In the genomic region with DNA sequence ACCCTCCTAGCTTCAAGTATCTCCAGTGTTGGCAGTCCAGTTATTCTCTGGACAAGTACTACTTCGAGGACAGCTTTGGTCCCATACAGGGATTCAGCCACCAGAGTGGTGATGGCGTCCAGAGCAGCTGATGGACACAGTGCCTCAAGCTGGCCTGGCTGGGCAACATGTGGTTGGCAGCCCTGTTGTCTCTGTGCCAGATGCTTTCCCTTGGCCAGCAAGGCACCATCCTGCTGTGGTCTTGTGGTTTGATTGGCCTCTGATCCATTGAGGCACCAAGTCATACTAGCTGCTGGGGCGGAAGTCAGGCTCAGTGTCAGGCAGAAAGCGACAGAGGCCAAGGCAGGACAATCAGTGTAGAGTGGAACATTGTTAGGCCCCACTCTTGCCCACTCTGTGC, we compare ENCODE assay signal across 9 mouse cellular contexts. TPM values are rescaled to one million over a fixed set of nuclear protein-coding genes. Genes with fewer than 3 reads are reported as not detected.
A peak's percentile ranks its signal among the peaks of the same experiment; 100 is the strongest.
DNase-seq lines count a peak whose midpoint lies in the region; ATAC-seq and TF ChIP-seq lines count a peak whose summit lies in the region.
"Had no signal": no experiment of that assay in that cellular context is flagged by ENCODE, and none has a peak within 500 bp of the region (broad histone marks: within the 10 kb centered on the region; RNA-seq: fewer than 3 reads in every experiment).

No protein-coding gene starts in this region.

- H3K36me3 ChIP-seq in kidney, embryonic 16.5 days (ENCODE audit: insufficient read depth, low read length), result no peaks in the 10 kb centered on the region
- no peaks in the 10 kb centered on the region for H3K36me3 ChIP-seq in embryonic facial prominence, embryonic 11.5 days (replicated peaks; ENCODE audit: control insufficient read depth, insufficient read depth, low read depth, low read length)
- peaks cover 4% of the 10 kb centered on the region for H3K36me3 ChIP-seq in myocyte (ENCODE audit: control insufficient read depth, insufficient read depth)
- no peaks in the 10 kb centered on the region for H3K36me3 ChIP-seq in thymus, adult 2 months (ENCODE audit: control insufficient read depth, insufficient read depth, low read length)

- no peaks in the 10 kb centered on the region for H3K9me3 ChIP-seq in kidney, embryonic 16.5 days (ENCODE audit: low read length)
- H3K9me3 ChIP-seq in embryonic facial prominence, embryonic 11.5 days (replicated peaks; ENCODE audit: control insufficient read depth, low read length), result no peaks in the 10 kb centered on the region

- H3K4me1 ChIP-seq in kidney, embryonic 16.5 days (ENCODE audit: insufficient read depth, low read length), result peaks cover 45% of the 10 kb centered on the region
- peaks cover 19% of the 10 kb centered on the region for H3K4me1 ChIP-seq in embryonic facial prominence, embryonic 11.5 days (ENCODE audit: control insufficient read depth, insufficient read depth, low read length)
- peaks cover 21% of the 10 kb centered on the region for H3K4me1 ChIP-seq in thymus, adult 2 months (replicated peaks; ENCODE audit: control insufficient read depth, insufficient read depth, low read length)

- 87% methylated on average over 4 of the region's 4 CpGs for WGBS in kidney, embryonic 16.5 days
- 79% methylated on average over 4 of the region's 4 CpGs for WGBS in embryonic facial prominence, embryonic 11.5 days
- 83% methylated on average over 4 of the region's 4 CpGs for WGBS in thymus, adult 2 months

- no peak overlapping the region for H3K4me2 ChIP-seq in kidney, embryonic 16.5 days (replicated peaks; ENCODE audit: low read depth, low read length)
- H3K4me2 ChIP-seq in embryonic facial prominence, embryonic 11.5 days (ENCODE audit: low read depth, low read length), result no peak overlapping the region
- H3K4me2 ChIP-seq in myocyte (ENCODE audit: low read depth), result peak overlapping the region; percentile 61

- H3K4me3 ChIP-seq in kidney, embryonic 16.5 days (ENCODE audit: low read length), result no peak overlapping the region
- H3K4me3 ChIP-seq in embryonic facial prominence, embryonic 11.5 days (ENCODE audit: low read depth, low read length), result no peak overlapping the region
- H3K4me3 ChIP-seq in myocyte, result no peak overlapping the region
- H3K4me3 ChIP-seq in thymus, adult 2 months (ENCODE audit: control insufficient read depth, insufficient read depth, low read length), result no peak overlapping the region

- TF ChIP-seq POLR2A in myocyte (IDR thresholded peaks at IDR 0.05; ENCODE audit: insufficient read length, low read depth), result peak; percentile 35
- no peak for TF ChIP-seq POLR2A in thymus, adult 2 months (IDR thresholded peaks at IDR 0.05; ENCODE audit: control insufficient read depth, extremely low read depth, insufficient read depth, low read length, poor library complexity)

- H3K9ac ChIP-seq in kidney, embryonic 16.5 days (replicated peaks; ENCODE audit: low read length), result no peak overlapping the region
- H3K9ac ChIP-seq in embryonic facial prominence, embryonic 11.5 days (replicated peaks; ENCODE audit: low read length), result peak overlapping the region; percentile 18
- H3K9ac ChIP-seq: liver, postnatal 0 days had no signal

- DNase-seq in embryo, embryonic 10.5 days (ENCODE audit: low spot score), result peak; percentile 18
- no peak for DNase-seq in embryo, embryonic 9.5 days (ENCODE audit: extremely low spot score)
- DNase-seq in kidney, adult 8-10 months, result no peak
- peak; percentile 22 for DNase-seq in embryonic facial prominence, embryonic 11.5 days (ENCODE audit: low spot score)
- DNase-seq in frontal cortex, postnatal 14 days (ENCODE audit: low spot score in 2 of 2), result no peak
- DNase-seq in thymus, adult 2 months, result no peak
- DNase-seq: liver, postnatal 0 days had no signal

- TF ChIP-seq CTCF in thymus, adult 2 months (IDR thresholded peaks at IDR 0.05; ENCODE audit: borderline replicate concordance, control insufficient read depth, extremely low read depth, insufficient read depth, low read length, poor library complexity), result no peak

- H3K27me3 ChIP-seq in kidney, embryonic 16.5 days (ENCODE audit: insufficient read depth, low read length), result peaks cover 32% of the 10 kb centered on the region
- H3K27me3 ChIP-seq in embryonic facial prominence, embryonic 11.5 days (ENCODE audit: control insufficient read depth, insufficient read depth, low read length), result peaks cover 9% of the 10 kb centered on the region
- H3K27me3 ChIP-seq in myocyte (ENCODE audit: control insufficient read depth, insufficient read depth, insufficient read length), result no peaks in the 10 kb centered on the region
- peaks cover 22% of the 10 kb centered on the region; the same call in 1 of the 2 replicates for H3K27me3 ChIP-seq in thymus, adult 2 months (ENCODE audit: control insufficient read depth, insufficient read depth, low read length)

- no peak for ATAC-seq in kidney, embryonic 16.5 days (ENCODE audit: low FRiP score, low TSS enrichment)
- no peak for ATAC-seq in embryonic facial prominence, embryonic 11.5 days (replicated peaks; ENCODE audit: insufficient number of reproducible peaks, low FRiP score, low TSS enrichment, low read depth)
- ATAC-seq: liver, postnatal 0 days had no signal

- no peaks in the 10 kb centered on the region for H3K79me2 ChIP-seq in myocyte (ENCODE audit: control insufficient read depth, insufficient read depth)

- no peak overlapping the region for H3ac ChIP-seq in myocyte (ENCODE audit: control insufficient read depth, insufficient read length)

- peak overlapping the region; percentile 8; the same call in 1 of the 2 replicates for H3K27ac ChIP-seq in kidney, embryonic 16.5 days (ENCODE audit: low read length)
- peak overlapping the region; percentile 83 for H3K27ac ChIP-seq in embryonic facial prominence, embryonic 11.5 days (replicated peaks; ENCODE audit: low read depth, low read length)
- H3K27ac ChIP-seq in thymus, adult 2 months (ENCODE audit: control insufficient read depth, insufficient read depth, low read length), result no peak overlapping the region

TF ChIP-seq in myocyte, 11 proteins besides CTCF, POLR2A, EP300 and RAD21:
- peak; percentile 49 for TF ChIP-seq SRF (IDR thresholded peaks at IDR 0.05; ENCODE audit: control insufficient read depth, insufficient read length, low read depth)
- TF ChIP-seq MAX (IDR thresholded peaks at IDR 0.05; ENCODE audit: low read depth), result peak; percentile 72
- TF ChIP-seq TCF12 (IDR thresholded peaks at IDR 0.05; ENCODE audit: insufficient read depth, poor library complexity, severe bottlenecking), result peak; percentile 55
- TF ChIP-seq TCF3 (IDR thresholded peaks at IDR 0.05; ENCODE audit: insufficient read length, low read depth), result peak; percentile 63
- no peak for TF ChIP-seq E2F4 (IDR thresholded peaks at IDR 0.05; ENCODE audit: insufficient read depth)
- no peak for TF ChIP-seq REST (IDR thresholded peaks at IDR 0.05; ENCODE audit: insufficient read depth, insufficient read length)
- TF ChIP-seq CEBPB (IDR thresholded peaks at IDR 0.05; ENCODE audit: insufficient read depth, poor library complexity, severe bottlenecking), result no peak
- TF ChIP-seq MYOG (IDR thresholded peaks at IDR 0.05; ENCODE audit: control insufficient read depth in 1 of 3, insufficient read depth in 1 of 3, insufficient read length in 2 of 3, low read depth in 2 of 3), result peak; percentile 33 to 81 (median 68)
- no peak for TF ChIP-seq POLR2AphosphoS2 (IDR thresholded peaks at IDR 0.05; ENCODE audit: insufficient read length, low read depth)
- TF ChIP-seq USF1 (IDR thresholded peaks at IDR 0.05; ENCODE audit: low read depth), result no peak
- peak in 2 of 3 experiments; percentile 83 to 86 for TF ChIP-seq MYOD1 (IDR thresholded peaks at IDR 0.05; ENCODE audit: control insufficient read depth in 1 of 3, insufficient read length in 2 of 3, low read depth in 2 of 3)

RNA-seq across cellular contexts. Expression of gene Scarf2, which starts 12.0 kb away (rescaled TPM):
- polyA plus RNA-seq in kidney, embryonic 16.5 days (2015; fragmentation: Nextera tagmentation; extraction: Ambion mirVana), result 8.1 and 8.9 TPM in 2 replicates
- 13.5 and 15.3 TPM in 2 replicates for polyA plus RNA-seq in embryonic facial prominence, embryonic 11.5 days (2014; fragmentation: Nextera tagmentation; extraction: Ambion mirVana)
- 25.9 TPM for polyA plus RNA-seq in myocyte (2012; fragmentation: generic; extraction: Trizol)
- polyA plus RNA-seq in thymus, adult 2 months (2012; rRNA removed), result 41.0 and 41.2 TPM in 2 replicates

RNA-seq across cellular contexts. Expression of gene B830017H08Rik, which starts 23.8 kb away (rescaled TPM):
- polyA plus RNA-seq in kidney, embryonic 16.5 days (2015; fragmentation: Nextera tagmentation; extraction: Ambion mirVana), result 0.09 TPM in 1 of 2 replicates, not detected in the other
- polyA plus RNA-seq in embryonic facial prominence, embryonic 11.5 days (2014; fragmentation: Nextera tagmentation; extraction: Ambion mirVana), result not detected in 2 replicates
- 0.02 TPM for polyA plus RNA-seq in myocyte (2012; fragmentation: generic; extraction: Trizol)
- not detected in 2 replicates for polyA plus RNA-seq in thymus, adult 2 months (2012; rRNA removed)
- polyA plus RNA-seq: liver, postnatal 0 days had no signal

RNA-seq across cellular contexts. Expression of gene Car15, which starts 29.0 kb away (rescaled TPM):
- 35.7 and 48.6 TPM in 2 replicates for polyA plus RNA-seq in kidney, embryonic 16.5 days (2015; fragmentation: Nextera tagmentation; extraction: Ambion mirVana)
- 1.7 and 2.0 TPM in 2 replicates for polyA plus RNA-seq in embryonic facial prominence, embryonic 11.5 days (2014; fragmentation: Nextera tagmentation; extraction: Ambion mirVana)
- 1.2 TPM for polyA plus RNA-seq in myocyte (2012; fragmentation: generic; extraction: Trizol)
- 22.4 and 27.4 TPM in 2 replicates for polyA plus RNA-seq in thymus, adult 2 months (2012; rRNA removed)

RNA-seq across cellular contexts. Expression of gene Klhl22, which starts 49.7 kb away (rescaled TPM):
- polyA plus RNA-seq in kidney, embryonic 16.5 days (2015; fragmentation: Nextera tagmentation; extraction: Ambion mirVana), result 69.8 and 72.0 TPM in 2 replicates
- polyA plus RNA-seq in embryonic facial prominence, embryonic 11.5 days (2014; fragmentation: Nextera tagmentation; extraction: Ambion mirVana), result 48.0 and 58.1 TPM in 2 replicates
- polyA plus RNA-seq in myocyte (2012; fragmentation: generic; extraction: Trizol), result 107 TPM
- polyA plus RNA-seq in thymus, adult 2 months (2012; rRNA removed), result 72.7 and 75.1 TPM in 2 replicates

Comparison
In these comparisons a context has a peak if more than half of its experiments do, and no peak if none do; other contexts are left out.
1. DNase-seq: peak in embryo, embryonic 10.5 days (single experiment) and embryonic facial prominence, embryonic 11.5 days (single experiment); none in embryo, embryonic 9.5 days (single experiment), kidney, adult 8-10 months (0 of 2), frontal cortex, postnatal 14 days (0 of 2) and thymus, adult 2 months (single experiment).